Mouse (Mus musculus): Measurements from ENCODE around the gene Otud4. TPM values are rescaled to one million over a fixed set of nuclear protein-coding genes. Genes with fewer than 3 reads are reported as not detected.

Gene Otud4
- 9.6 TPM for polyA plus RNA-seq (2014; fragmentation: Illumina TruSeq; extraction: RNeasy Lipid Tissue Mini Kit (QIAGEN cat#74804); ENCODE audit: insufficient read depth, low read depth, low replicate concordance)

DNA sequence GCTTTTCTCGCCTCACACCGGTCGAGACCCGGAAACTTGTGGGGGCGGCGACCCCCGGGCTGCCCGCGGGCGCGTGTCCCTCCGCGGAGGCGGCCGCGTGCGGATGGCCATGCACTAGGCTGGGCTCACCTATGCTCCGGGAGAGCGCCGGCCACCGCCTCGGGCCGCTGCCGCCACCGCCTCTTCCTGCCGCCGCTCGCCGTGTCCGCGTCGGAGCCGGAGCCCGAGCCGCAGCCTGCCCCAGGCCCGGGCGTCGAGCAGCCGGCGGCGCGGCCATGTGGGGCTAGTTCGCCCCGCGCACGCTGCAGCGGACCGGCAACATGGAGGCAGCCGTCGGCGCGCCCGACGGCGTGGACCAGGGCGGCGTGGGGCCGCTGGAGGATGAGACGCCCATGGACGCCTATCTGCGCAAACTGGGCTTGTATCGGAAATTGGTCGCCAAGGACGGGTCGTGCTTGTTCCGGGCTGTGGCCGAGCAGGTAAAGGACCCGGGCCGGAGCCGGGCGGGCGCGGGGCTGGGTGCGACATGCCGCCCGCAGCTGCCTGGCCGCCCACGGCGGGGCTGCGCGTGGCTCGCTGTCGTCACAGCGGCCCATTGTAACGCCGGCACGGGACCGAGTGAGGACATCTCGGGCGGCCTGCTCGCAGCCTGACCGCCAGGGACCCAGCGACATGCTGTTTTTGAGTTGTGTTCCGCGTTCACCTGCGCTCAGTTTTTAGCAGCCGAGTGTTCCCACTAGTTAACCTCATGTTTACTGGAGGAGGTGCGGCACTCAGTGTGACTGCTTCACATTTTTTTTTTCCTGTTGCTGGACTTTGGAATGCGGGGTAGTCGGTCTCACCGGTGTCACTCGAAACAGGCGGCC, at the start of gene Otud4:
TSS of gene Otud4 (plus strand) at position 33 of the 866 bp plus-strand sequence.

DNA sequence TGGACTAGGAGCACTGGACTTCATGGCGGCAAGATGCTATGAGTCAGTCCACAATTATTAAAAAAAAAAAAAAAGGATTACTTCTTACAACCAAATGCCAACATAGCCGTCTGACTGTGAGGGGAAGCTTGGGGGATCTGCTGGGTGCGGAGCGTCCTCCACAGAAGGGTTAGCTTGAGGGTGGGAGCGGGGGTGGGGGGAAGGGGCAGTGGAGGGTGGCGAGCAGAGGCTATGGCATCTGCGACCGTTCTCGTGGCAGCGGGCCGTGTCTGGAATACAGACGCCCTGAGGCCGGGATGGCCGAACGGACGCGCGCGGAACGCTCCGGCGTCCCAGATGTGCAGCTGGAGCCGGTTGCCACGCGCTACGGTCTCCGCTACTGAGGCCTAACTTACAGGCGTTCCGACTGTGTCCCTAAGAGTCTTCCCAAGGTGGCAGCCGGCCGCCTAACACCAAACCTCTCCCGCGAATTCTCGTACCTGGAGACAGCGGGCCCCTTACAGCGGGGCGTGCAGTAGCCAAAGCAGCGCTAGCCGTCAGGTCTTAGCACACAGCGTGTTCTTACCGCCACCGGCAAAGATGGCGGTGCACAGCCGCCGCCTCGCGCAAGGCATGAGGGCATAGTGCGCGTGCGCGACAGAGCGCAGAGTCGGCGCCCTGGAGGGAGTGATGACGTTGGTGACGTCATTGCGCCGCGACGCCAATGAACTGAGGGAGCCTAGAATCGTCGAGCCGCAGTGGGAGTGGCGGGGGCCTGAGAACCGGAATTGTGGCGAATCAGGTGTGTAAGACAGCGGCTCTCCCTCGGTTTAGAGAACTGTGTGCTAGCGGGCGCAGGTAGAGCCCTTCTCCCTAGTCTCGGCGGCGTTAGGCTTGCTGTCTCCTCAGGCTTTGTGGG, 71.9 kb downstream of the Otud4 start, which contains the start of the genes Abce1 and Anapc10:
TSS of gene Abce1 (minus strand) at position 677 of the 898 bp plus-strand sequence.
TSS of gene Anapc10 (plus strand) at position 757 of the 898 bp plus-strand sequence.

Other genes starting within 250 kb of the Otud4 start
- 10.2 TPM for gene Smad1, start 240.1 kb upstream of the Otud4 start, polyA plus RNA-seq (2014; fragmentation: Illumina TruSeq; extraction: RNeasy Lipid Tissue Mini Kit (QIAGEN cat#74804); ENCODE audit: insufficient read depth, low read depth, low replicate concordance)
- gene Abce1, start 72.1 kb downstream of the Otud4 start, polyA plus RNA-seq (2014; fragmentation: Illumina TruSeq; extraction: RNeasy Lipid Tissue Mini Kit (QIAGEN cat#74804); ENCODE audit: insufficient read depth, low read depth, low replicate concordance): 27.3 TPM
- gene Anapc10, start 72.2 kb downstream of the Otud4 start, polyA plus RNA-seq (2014; fragmentation: Illumina TruSeq; extraction: RNeasy Lipid Tissue Mini Kit (QIAGEN cat#74804); ENCODE audit: insufficient read depth, low read depth, low replicate concordance): 17.3 TPM

Measured in lung, adult 10 weeks (tissue).